Mouse (Mus musculus) spleen, adult 2 months (tissue): ENCODE results near the gene Slc16a3.

Source experiments
- CTCF ChIP-seq: fragments of 200-500 bp; IDR thresholded peaks from 2 replicates; pipeline ENCODE4 v1.5.1; 2011; ENCODE audit warnings: mild to moderate bottlenecking, inconsistent platforms; ENCODE audit not compliant: insufficient read depth, insufficient read length, insufficient replicate concordance; ENCODE audit errors: extremely low read depth
- POLR2A ChIP-seq: fragments of 200-500 bp; IDR thresholded peaks from 2 replicates; pipeline ENCODE4 v1.6.1; 2011; ENCODE audit warnings: low read depth, low read length, inconsistent platforms

DNA sequence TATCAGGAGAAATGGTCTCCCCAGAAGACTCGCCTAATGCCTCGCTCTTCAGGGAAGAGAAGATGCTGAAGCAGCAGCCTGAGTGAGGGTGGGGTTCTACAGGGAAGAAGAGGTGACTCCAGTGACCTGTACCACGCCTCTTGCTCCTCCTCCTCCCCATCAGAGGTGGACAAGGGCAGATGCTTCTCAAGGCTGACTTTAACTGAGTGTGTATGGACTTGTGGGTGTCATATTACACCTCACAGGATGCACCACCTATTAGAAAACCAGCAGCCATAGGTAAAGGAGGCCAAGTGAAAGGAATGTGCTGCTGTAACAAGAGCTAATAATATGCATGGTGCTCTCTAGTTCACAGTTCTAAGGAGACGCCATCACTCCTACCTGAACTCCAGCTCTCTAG is 17.3 kb downstream of the Slc16a3 start:
- TF ChIP-seq CTCF (no peak), POLR2A (no peak)
